In genomic region chr7:122328466-122328865, GRCm38 (mm10) we compare ENCODE assay signal across 28 mouse cellular contexts. TPM values are rescaled to one million over a fixed set of nuclear protein-coding genes. Genes with fewer than 3 reads are reported as not detected.
"Had no signal": no experiment of that assay in that cellular context is flagged by ENCODE, and none has a peak within 500 bp of the region (broad histone marks: within the 10 kb centered on the region; RNA-seq: fewer than 3 reads in every experiment).

No protein-coding gene starts in this region.

- DNase-seq: cerebellum, adult 8-10 months; cerebellum, adult 9-10 months; cerebellum, adult 9-11 months; cerebellum, postnatal 10 days; cerebellum, postnatal 14 days; cerebellum, postnatal 25 days; cerebellum, postnatal 36 days; embryo, embryonic 11 days; forebrain, postnatal 0 days; gastrocnemius, adult 2 months; gastrocnemius, postnatal 10 days; gastrocnemius, postnatal 14 days; gastrocnemius, postnatal 25 days; gastrocnemius, postnatal 36 days; heart, adult 11 months; heart, adult 18-20 months; heart, adult 2 months had no signal

- H3K27me3 ChIP-seq: embryonic facial prominence, embryonic 12.5 days; embryonic facial prominence, embryonic 13.5 days; embryonic facial prominence, embryonic 15.5 days; forebrain, embryonic 12.5 days; forebrain, embryonic 13.5 days; forebrain, embryonic 15.5 days had no signal

- ATAC-seq: forebrain, embryonic 13.5 days; forebrain, embryonic 14.5 days; forebrain, embryonic 15.5 days; forebrain, embryonic 16.5 days; forebrain, postnatal 0 days had no signal

- H3K9ac ChIP-seq: embryonic facial prominence, embryonic 12.5 days; embryonic facial prominence, embryonic 13.5 days; embryonic facial prominence, embryonic 15.5 days; forebrain, embryonic 12.5 days; forebrain, embryonic 13.5 days; forebrain, embryonic 15.5 days; forebrain, postnatal 0 days had no signal

- H3K36me3 ChIP-seq: embryonic facial prominence, embryonic 10.5 days; embryonic facial prominence, embryonic 12.5 days; embryonic facial prominence, embryonic 13.5 days; embryonic facial prominence, embryonic 15.5 days; forebrain, embryonic 10.5 days; forebrain, embryonic 12.5 days; forebrain, embryonic 15.5 days had no signal

- H3K9me3 ChIP-seq: embryonic facial prominence, embryonic 10.5 days; embryonic facial prominence, embryonic 12.5 days; embryonic facial prominence, embryonic 13.5 days; embryonic facial prominence, embryonic 15.5 days; forebrain, embryonic 10.5 days; forebrain, embryonic 12.5 days; forebrain, embryonic 13.5 days; forebrain, embryonic 15.5 days had no signal

- H3K4me1 ChIP-seq: embryonic facial prominence, embryonic 10.5 days; embryonic facial prominence, embryonic 12.5 days; embryonic facial prominence, embryonic 13.5 days; embryonic facial prominence, embryonic 15.5 days; forebrain, embryonic 12.5 days; forebrain, embryonic 13.5 days; forebrain, embryonic 15.5 days had no signal

- H3K27ac ChIP-seq: embryonic facial prominence, embryonic 10.5 days; embryonic facial prominence, embryonic 12.5 days; embryonic facial prominence, embryonic 13.5 days; embryonic facial prominence, embryonic 15.5 days; forebrain, embryonic 10.5 days; forebrain, embryonic 12.5 days; forebrain, embryonic 13.5 days; forebrain, embryonic 15.5 days; gastrocnemius, adult 2 months; heart, adult 2 months had no signal

- H3K4me2 ChIP-seq: embryonic facial prominence, embryonic 12.5 days; embryonic facial prominence, embryonic 13.5 days; embryonic facial prominence, embryonic 15.5 days; forebrain, embryonic 12.5 days; forebrain, embryonic 13.5 days; forebrain, embryonic 15.5 days had no signal

- H3K4me3 ChIP-seq: embryonic facial prominence, embryonic 10.5 days; embryonic facial prominence, embryonic 12.5 days; embryonic facial prominence, embryonic 13.5 days; embryonic facial prominence, embryonic 15.5 days; erythroblast, embryonic 14.5 days; forebrain, embryonic 10.5 days; forebrain, embryonic 12.5 days; forebrain, embryonic 13.5 days; forebrain, embryonic 15.5 days; gastrocnemius, adult 2 months; heart, adult 2 months had no signal

RNA-seq across cellular contexts. Expression of gene Prkcb, which starts 39.9 kb away (rescaled TPM):
- polyA plus RNA-seq: erythroblast, embryonic 14.5 days had no signal
